Mouse (Mus musculus) midbrain, embryonic 16.5 days (tissue): ENCODE results near the gene Ppp1r14d. TPM values are rescaled to one million over a fixed set of nuclear protein-coding genes. Genes with fewer than 3 reads are reported as not detected.

Experiments used
- ATAC-seq: fragments of 200-750 bp; cut with Nextera tagmentation; 2 replicates; pipeline ENCODE4 v1.8.0; 2017; ENCODE audit warnings: moderate TSS enrichment
- H3K27ac ChIP-seq: fragments of 300-500 bp; sonication (generic); 2 replicates; pipeline ENCODE4 v1.5.1; 2014; ENCODE audit warnings: mild to moderate bottlenecking, low read length, mixed read lengths
- H3K27me3 ChIP-seq: fragments of 300-500 bp; sonication (generic); 2 replicates; pipeline ENCODE4 v1.6.1; 2014; ENCODE audit warnings: low read depth, low read length, mixed read lengths; ENCODE audit not compliant: control insufficient read depth, insufficient read depth
- H3K36me3 ChIP-seq: fragments of 300-500 bp; sonication (generic); 2 replicates; pipeline ENCODE4 v1.6.1; 2014; ENCODE audit warnings: mild to moderate bottlenecking, low read length, moderate library complexity, mixed read lengths; ENCODE audit not compliant: control insufficient read depth, insufficient read depth
- H3K4me1 ChIP-seq: fragments of 300-500 bp; sonication (generic); 2 replicates; pipeline ENCODE4 v1.6.1; 2014; ENCODE audit warnings: mild to moderate bottlenecking, low read length, mixed read lengths; ENCODE audit not compliant: control insufficient read depth, insufficient read depth
- H3K4me2 ChIP-seq: fragments of 300-500 bp; sonication (generic); 2 replicates; pipeline ENCODE4 v1.6.1; 2014; ENCODE audit warnings: mild to moderate bottlenecking, low read length, mixed read lengths
- H3K4me3 ChIP-seq: fragments of 300-500 bp; sonication (generic); 2 replicates; pipeline ENCODE4 v1.5.1; 2014; ENCODE audit warnings: low read depth, mild to moderate bottlenecking, low read length, moderate library complexity, mixed read lengths
- H3K9ac ChIP-seq: fragments of 300-500 bp; sonication (generic); 2 replicates; pipeline ENCODE4 v1.6.1; 2014; ENCODE audit warnings: low read depth, low read length, mixed read lengths
- H3K9me3 ChIP-seq: fragments of 300-500 bp; sonication (generic); replicated peaks from 2 replicates; pipeline ENCODE4 v1.6.1; 2014; ENCODE audit warnings: mild to moderate bottlenecking, low read length, mixed read lengths; ENCODE audit not compliant: control insufficient read depth, poor library complexity, severe bottlenecking
- WGBS: fragments of 180-500 bp; shearing (Covaris S2); extraction: QIAGEN DNeasy Blood & Tissue Kit; methylation state at CpG from one replicate; pipeline ENCODE4 v1.1.7; 2014; 5-methylcytosine and 5-hydroxymethylcytosine counted together
- polyA plus RNA-seq: library from polyadenylated mRNA; unstranded; fragments of >200 nt; fragmentation: Nextera tagmentation; extraction: Ambion mirVana; gene quantifications from 2 replicates; pipeline ENCODE4 v1.2.1, GENCODE M21; 2015

The Ppp1r14d gene
- polyA plus RNA-seq, 1 experiment from 2014 or later: not detected

GRCm38 (mm10) chr2:119240075-119240818, 10.5 kb upstream of the Ppp1r14d start:
- no peak overlapping the region for H3K9ac ChIP-seq
- no peaks in the 10 kb centered on the region for H3K9me3 ChIP-seq
- H3K36me3 ChIP-seq: no peaks in the 10 kb centered on the region
- peaks cover 11% of the 10 kb centered on the region; the same call in 1 of the 2 replicates for H3K4me1 ChIP-seq
- H3K27ac ChIP-seq: no peak overlapping the region
- no peak for ATAC-seq
- H3K4me2 ChIP-seq: no peak overlapping the region
- peaks cover 46% of the 10 kb centered on the region for H3K27me3 ChIP-seq
- H3K4me3 ChIP-seq: no peak overlapping the region
- 77% methylated on average over 4 of the region's 4 CpGs for WGBS

- Histone ChIP-seq H3K4me2 (no peak overlapping the region), H3K9ac (no peak overlapping the region), H3K36me3 (no peaks in the 10 kb centered on the region), H3K4me3 (no peak overlapping the region), H3K27me3 (peaks cover 49% of the 10 kb centered on the region), H3K27ac (no peak overlapping the region), H3K9me3 (no peaks in the 10 kb centered on the region), H3K4me1 (peaks cover 11% of the 10 kb centered on the region; the same call in 1 of the 2 replicates)
- no peak for ATAC-seq
- WGBS: 72% methylated on average over 2 of the region's 2 CpGs
These were observed 9.0 kb upstream of the Ppp1r14d start for GRCm38 (mm10) chr2:119238671-119239070.

GRCm38 (mm10) chr2:119237871-119238220, 8.1 kb upstream of the Ppp1r14d start:
- WGBS: 2% methylated on average over 31 of the region's 31 CpGs
- H3K4me2 ChIP-seq: peak overlapping the region; percentile 55
- H3K27me3 ChIP-seq: peaks cover 51% of the 10 kb centered on the region
- peaks cover 11% of the 10 kb centered on the region; the same call in 1 of the 2 replicates for H3K4me1 ChIP-seq
- H3K36me3 ChIP-seq: no peaks in the 10 kb centered on the region
- peak overlapping the region; percentile 35 for H3K4me3 ChIP-seq
- H3K9ac ChIP-seq: peak overlapping the region; percentile 22; the same call in 1 of the 2 replicates
- no peak overlapping the region for H3K27ac ChIP-seq
- no peak for ATAC-seq
- no peaks in the 10 kb centered on the region for H3K9me3 ChIP-seq

GRCm38 (mm10) chr2:119237210-119237870, 7.6 kb upstream of the Ppp1r14d start, which contains the start of gene Spint1:
Gene Spint1 (plus strand): TSS chr2:119237362.
- Histone ChIP-seq H3K27me3 (peaks cover 52% of the 10 kb centered on the region), H3K4me3 (peak within 1 kb of the TSS; percentile 35), H3K9ac (peak within 1 kb of the TSS; percentile 22; the same call in 1 of the 2 replicates), H3K36me3 (no peaks in the 10 kb centered on the region), H3K9me3 (no peaks in the 10 kb centered on the region), H3K4me2 (peak within 1 kb of the TSS; percentile 55), H3K4me1 (peaks cover 11% of the 10 kb centered on the region; the same call in 1 of the 2 replicates), H3K27ac (no peak within 1 kb of the TSS)
- WGBS: under 1% methylated on average over 72 of the region's 73 CpGs
- 0 out of 2 replicates have a peak, but pooled peaks have one; percentile 39 for ATAC-seq

GRCm38 (mm10) chr2:119236682-119237209, 7.0 kb upstream of the Ppp1r14d start:
- ATAC-seq: no peak
- 6% methylated on average over 25 of the region's 25 CpGs for WGBS
- peaks cover 11% of the 10 kb centered on the region; the same call in 1 of the 2 replicates for H3K4me1 ChIP-seq
- H3K4me2 ChIP-seq: peak overlapping the region; percentile 55
- H3K9ac ChIP-seq: peak overlapping the region; percentile 22; the same call in 1 of the 2 replicates
- peaks cover 52% of the 10 kb centered on the region for H3K27me3 ChIP-seq
- H3K9me3 ChIP-seq: no peaks in the 10 kb centered on the region
- H3K27ac ChIP-seq: no peak overlapping the region
- H3K4me3 ChIP-seq: peak overlapping the region; percentile 35
- no peaks in the 10 kb centered on the region for H3K36me3 ChIP-seq

- Histone ChIP-seq H3K4me3 (peak overlapping the region; percentile 79), H3K4me1 (peaks cover 15% of the 10 kb centered on the region), H3K9ac (peak overlapping the region; percentile 76), H3K36me3 (peaks cover 21% of the 10 kb centered on the region), H3K9me3 (no peaks in the 10 kb centered on the region), H3K27me3 (no peaks in the 10 kb centered on the region), H3K4me2 (peak overlapping the region; percentile 45), H3K27ac (peak overlapping the region; percentile 86)
- ATAC-seq: no peak; the same call in 1 of the 2 replicates
- 1% methylated on average over 13 of the region's 13 CpGs for WGBS
These were observed 20.6 kb downstream of the Ppp1r14d start for GRCm38 (mm10) chr2:119209176-119209507.

- Histone ChIP-seq H3K36me3 (peaks cover 21% of the 10 kb centered on the region), H3K4me3 (peak within 1 kb of the TSS; percentile 79), H3K27ac (peak within 1 kb of the TSS; percentile 86), H3K9ac (peak within 1 kb of the TSS; percentile 78), H3K4me1 (peaks cover 15% of the 10 kb centered on the region), H3K27me3 (no peaks in the 10 kb centered on the region), H3K4me2 (peak within 1 kb of the TSS; percentile 66), H3K9me3 (no peaks in the 10 kb centered on the region)
- peak; percentile 98 for ATAC-seq
- WGBS: under 1% methylated on average over 51 of the region's 51 CpGs
These were observed 21.1 kb downstream of the Ppp1r14d start, which contains the start of the genes Zfyve19 and Dnajc17 for GRCm38 (mm10) chr2:119208344-119209175. Gene Zfyve19 (plus strand): TSS chr2:119208617. Gene Dnajc17 (minus strand): TSS chr2:119208795.

GRCm38 (mm10) chr2:119207961-119208343, 21.8 kb downstream of the Ppp1r14d start:
- peaks cover 15% of the 10 kb centered on the region for H3K4me1 ChIP-seq
- H3K27ac ChIP-seq: peak overlapping the region; percentile 86
- 15% methylated on average over 6 of the region's 6 CpGs for WGBS
- H3K36me3 ChIP-seq: peaks cover 16% of the 10 kb centered on the region
- H3K9me3 ChIP-seq: no peaks in the 10 kb centered on the region
- 0 out of 2 replicates have a peak, but pooled peaks have one; percentile 0 for ATAC-seq
- peak overlapping the region; percentile 79 for H3K4me3 ChIP-seq
- peak overlapping the region; percentile 78 for H3K9ac ChIP-seq
- peak overlapping the region; percentile 66 for H3K4me2 ChIP-seq
- no peaks in the 10 kb centered on the region for H3K27me3 ChIP-seq
